Mouse (Mus musculus): ENCODE measurements around the gene Acbd5. TPM values are rescaled to one million over a fixed set of nuclear protein-coding genes. Genes with fewer than 3 reads are reported as not detected.
A peak's percentile ranks its signal among the peaks of the same experiment; 100 is the strongest.

Acbd5 gene
- total RNA-seq, 2 experiments from 2014 or later = 61.1 to 112 TPM

- peak; percentile 97 to 98 for DNase-seq
These were observed 1.2 kb downstream of the Acbd5 start for GRCm38 (mm10) chr2:23068894-23069744.

- no peak for DNase-seq
These were observed 2.5 kb downstream of the Acbd5 start for GRCm38 (mm10) chr2:23070491-23070890.

GRCm38 (mm10) chr2:23071406-23071805 lies 3.4 kb downstream of the Acbd5 start:
- DNase-seq = peak in 1 of 2 experiments; percentile 33

- no peak for DNase-seq
These were observed 7.9 kb downstream of the Acbd5 start for GRCm38 (mm10) chr2:23075846-23076245.

GRCm38 (mm10) chr2:23076783-23077182 lies 8.8 kb downstream of the Acbd5 start:
- DNase-seq = no peak

DNA sequence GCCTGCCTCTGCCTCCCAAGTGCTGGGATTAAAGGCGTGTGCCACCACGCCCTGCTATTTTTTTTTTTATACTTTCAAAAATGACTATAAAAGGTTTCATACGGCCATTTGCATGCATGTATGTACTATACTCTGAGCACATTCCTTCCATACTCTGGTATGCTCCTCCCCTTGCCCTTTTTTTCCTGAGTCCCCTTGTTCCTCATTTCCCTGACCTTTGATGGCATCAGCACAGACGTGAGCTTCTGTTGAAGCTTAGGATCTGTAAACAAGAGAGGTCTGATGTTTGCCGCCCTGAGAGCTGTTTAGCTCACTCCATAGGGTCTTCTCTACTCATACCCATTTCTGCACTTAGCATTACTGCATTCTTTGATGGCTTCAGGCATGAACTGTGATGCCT lies 9.7 kb downstream of the Acbd5 start:
- no peak for DNase-seq

DNA sequence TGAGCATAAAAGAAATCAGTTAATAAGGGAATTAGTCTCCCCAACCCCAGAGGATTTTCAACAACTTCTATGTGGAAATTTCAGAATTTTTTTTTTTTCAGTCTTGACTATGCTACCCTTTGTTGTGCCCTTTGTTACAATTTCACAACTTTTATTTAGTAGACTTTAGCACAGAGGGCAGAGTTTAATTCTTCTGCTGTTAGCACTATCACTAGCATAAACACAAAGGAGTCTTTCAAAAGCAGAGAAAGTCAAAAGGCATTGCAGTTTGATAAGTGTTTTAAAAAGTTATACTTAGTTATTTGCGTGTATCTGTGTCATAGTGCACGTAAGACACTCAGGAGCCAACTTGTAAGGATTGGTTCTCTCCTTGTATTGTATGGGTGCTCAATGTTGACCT lies 10.6 kb downstream of the Acbd5 start:
- DNase-seq = no peak

- DNase-seq = no peak
These were observed 16.6 kb downstream of the Acbd5 start for GRCm38 (mm10) chr2:23084540-23084939.

GRCm38 (mm10) chr2:23092216-23092615 lies 24.2 kb downstream of the Acbd5 start:
- DNase-seq = peak in 1 of 2 experiments; percentile 44

- DNase-seq = no peak
These were observed 29.1 kb downstream of the Acbd5 start for GRCm38 (mm10) chr2:23097028-23097427.

- no peak for DNase-seq
These were observed 34.3 kb downstream of the Acbd5 start for GRCm38 (mm10) chr2:23102266-23102665.

DNA sequence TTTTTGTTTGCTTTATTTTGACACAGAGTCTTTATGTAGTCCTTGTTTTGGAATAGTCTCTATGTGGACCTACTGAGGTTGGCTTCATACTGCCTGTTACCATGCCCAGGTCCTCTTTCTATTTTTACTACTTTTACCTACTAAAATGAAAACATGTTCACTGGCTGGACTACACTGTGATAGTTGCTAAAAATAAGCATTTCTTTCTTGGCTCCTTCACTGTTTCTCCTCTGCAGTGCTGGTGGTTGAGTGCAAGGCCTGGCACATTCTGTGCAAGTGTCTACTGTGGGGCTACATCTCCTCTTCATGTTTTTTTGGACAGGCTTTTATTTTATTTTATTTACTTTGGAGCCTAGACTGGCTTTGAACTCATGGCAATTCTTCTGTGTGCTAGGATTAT lies 51.6 kb downstream of the Acbd5 start:
- DNase-seq = no peak

DNA sequence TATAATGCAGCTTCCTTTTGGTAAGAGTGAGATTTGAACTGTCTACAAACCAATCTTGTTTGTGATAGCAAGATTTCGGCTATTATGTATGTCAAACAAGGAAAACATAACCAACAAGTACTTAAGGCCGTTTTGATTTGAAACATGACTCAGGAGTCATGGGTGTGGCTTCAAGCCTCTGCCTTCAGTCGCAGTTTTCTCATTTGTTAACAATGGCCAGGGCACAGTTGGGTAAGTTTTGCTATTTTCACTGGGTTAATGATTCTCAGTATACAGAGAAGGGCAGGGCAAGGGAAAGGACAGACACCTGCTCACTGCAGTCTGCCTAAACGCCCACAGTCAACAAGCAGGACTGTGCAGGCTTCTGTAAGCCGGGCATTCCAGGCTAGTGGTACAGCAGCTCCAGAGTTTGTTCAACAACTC lies 87.2 kb downstream of the Acbd5 start:
- no peak for DNase-seq

DNA sequence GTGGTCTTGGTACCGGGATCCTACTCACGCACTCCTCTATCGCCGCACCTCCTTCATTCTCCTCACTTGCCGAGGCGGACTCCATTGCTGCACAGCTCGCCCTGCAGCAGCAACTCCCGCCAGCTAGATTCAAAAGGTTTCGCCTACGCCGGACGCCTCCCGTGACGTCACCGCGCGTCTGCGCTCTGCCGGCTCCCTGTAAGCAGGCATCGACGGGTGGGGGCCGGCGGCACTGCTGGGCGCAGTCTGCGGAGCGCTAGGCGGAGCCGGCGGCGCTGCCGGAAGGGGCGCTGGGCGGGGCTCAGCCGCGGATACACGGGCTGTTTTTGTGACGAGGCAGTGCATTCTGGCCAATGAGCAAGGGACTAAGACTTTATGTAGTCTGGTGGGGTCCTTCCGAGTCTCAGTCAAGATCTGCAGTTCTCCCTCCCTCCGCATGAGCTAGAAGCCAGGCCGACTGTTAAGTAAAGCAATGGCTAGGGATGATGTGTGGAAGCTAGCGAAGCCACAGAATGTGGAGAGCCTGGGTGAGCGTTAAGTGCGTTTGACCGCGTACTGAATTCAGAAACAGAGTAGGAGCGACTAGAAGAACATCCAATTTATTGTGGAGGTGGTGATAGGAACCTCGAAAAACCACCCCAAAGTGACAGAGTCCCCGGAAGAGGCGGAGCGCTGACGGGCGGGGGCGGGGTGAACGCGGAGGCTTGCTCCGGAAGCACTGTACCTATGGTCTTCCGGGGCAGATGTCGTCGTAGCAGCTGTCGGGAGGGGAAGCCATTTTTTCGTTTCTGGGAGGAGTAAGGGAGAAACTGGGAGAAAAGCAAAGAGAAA lies 88.0 kb downstream of the Acbd5 start, which contains the start of the genes Mastl and Yme1l1:
Gene Mastl (minus strand): TSS at position 248 of the 831 bp plus-strand sequence.
Gene Yme1l1 (plus strand): TSS at position 593 of the 831 bp plus-strand sequence.
- DNase-seq = peak; percentile 99 to 100

DNA sequence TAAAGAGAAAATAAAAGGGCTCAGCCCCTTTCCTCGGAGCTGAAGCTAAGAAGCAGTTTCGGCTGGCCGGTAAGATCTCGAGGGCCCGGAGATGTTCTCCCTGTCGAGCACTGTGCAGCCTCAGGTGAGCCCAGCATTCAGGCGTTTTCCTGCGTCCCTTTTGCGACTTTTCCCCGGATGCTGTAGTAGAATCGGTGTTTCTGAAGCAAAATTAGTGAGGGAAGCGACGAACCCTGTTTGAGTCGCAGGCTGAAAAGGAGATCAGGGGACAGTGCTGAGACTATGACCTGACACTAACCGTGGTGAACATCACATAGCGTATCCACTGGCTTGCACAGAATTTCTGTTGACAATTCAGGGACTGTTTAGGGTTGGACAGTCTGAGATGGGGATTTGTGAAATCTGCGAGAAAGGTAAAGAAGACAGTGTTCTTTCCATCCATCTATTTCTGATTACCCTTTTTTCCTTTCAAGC lies 88.7 kb downstream of the Acbd5 start:
- no peak for DNase-seq

Other genes with a start within 250 kb of the Acbd5 start
- gene Pdss1, start 172.6 kb upstream of the Acbd5 start, total RNA-seq (2021) = 1 to 10 TPM; 9.3 to 9.7 TPM
- 10 to 100 TPM; 67.3 to 72.7 TPM for gene Abi1, start 27.9 kb upstream of the Acbd5 start, total RNA-seq (2021)
- gene Mastl, start 87.9 kb downstream of the Acbd5 start, total RNA-seq (2021) = 1 to 10 TPM; 1.4 to 1.7 TPM
- gene Yme1l1, start 88.2 kb downstream of the Acbd5 start, total RNA-seq (2021) = 100 to 1,000 TPM; 115 to 126 TPM
- under 1 TPM in 1 of 2 experiments, not detected in 1; 0.13 TPM for gene 4931423N10Rik, start 139.3 kb downstream of the Acbd5 start, total RNA-seq (2021)

Measured in adrenal gland, postnatal 36 days (tissue).